Mouse (Mus musculus): Measurements from ENCODE around the gene Ankrd2. TPM values are rescaled to one million over a fixed set of nuclear protein-coding genes. Genes with fewer than 3 reads are reported as not detected.

The Ankrd2 gene
- polyA plus RNA-seq, 2 experiments, result 0.08 TPM; not detected in 1

- H3K9me3 ChIP-seq (ENCODE audit: control insufficient read depth, low read length), result no peaks in the 10 kb centered on the region
- H3K27ac ChIP-seq, result no peak within 1 kb of the TSS
- no peak for ATAC-seq (ENCODE audit: insufficient read depth)
Measured at GRCm38 (mm10) chr19:42051948-42052347, 16.1 kb downstream of the Ankrd2 start, which contains the start of gene 4933411K16Rik. Gene 4933411K16Rik, plus strand, starts transcription at chr19:42052248.

GRCm38 (mm10) chr19:42054255-42054654 lies 18.5 kb downstream of the Ankrd2 start:
- 66% methylated on average over 6 of the region's 6 CpGs for WGBS (ENCODE audit: insufficient replicate concordance)
- no peak for ATAC-seq (ENCODE audit: insufficient read depth)

More at GRCm38 (mm10) chr19:42051948-42052347, 16.1 kb downstream of the Ankrd2 start, which contains the start of gene 4933411K16Rik:
- H3K4me1 ChIP-seq (replicated peaks; ENCODE audit: control insufficient read depth in 2 of 2, insufficient read depth in 2 of 2, low read length in 1 of 2), result peaks cover 0 to 2% of the 10 kb centered on the region in 2 experiments; a peak in 1 of 4 replicates
- no peak within 1 kb of the TSS for H3K9ac ChIP-seq (replicated peaks)
- no peak within 1 kb of the TSS for H3K4me3 ChIP-seq (ENCODE audit: insufficient read depth in 1 of 2, low read depth in 2 of 2, low read length in 2 of 2)
- WGBS (ENCODE audit: insufficient replicate concordance), result 68% methylated on average over 4 of the region's 4 CpGs
- TF ChIP-seq EP300 (IDR thresholded peaks at IDR 0.05; ENCODE audit: low read depth) (no peak), CTCF (IDR thresholded peaks at IDR 0.05; ENCODE audit: low read depth) (no peak)
- DNase-seq (ENCODE audit: low read depth in 3 of 3, low spot score in 3 of 3), result no peak
- H3K4me2 ChIP-seq (ENCODE audit: low read depth), result no peak within 1 kb of the TSS
- no peaks in the 10 kb centered on the region for H3K36me3 ChIP-seq (replicated peaks; ENCODE audit: control insufficient read depth, insufficient read depth, low read depth)
- no peaks in the 10 kb centered on the region for H3K27me3 ChIP-seq (ENCODE audit: control insufficient read depth, insufficient read depth, low read length)

GRCm38 (mm10) chr19:42055881-42056280 lies 20.1 kb downstream of the Ankrd2 start:
- no peak for DNase-seq (ENCODE audit: low read depth in 3 of 3, low spot score in 3 of 3)
- Histone ChIP-seq H3K27ac (no peak overlapping the region), H3K36me3 (replicated peaks; ENCODE audit: control insufficient read depth, insufficient read depth, low read depth) (no peaks in the 10 kb centered on the region), H3K9me3 (ENCODE audit: control insufficient read depth, low read length) (no peaks in the 10 kb centered on the region), H3K9ac (replicated peaks) (no peak overlapping the region), H3K27me3 (ENCODE audit: control insufficient read depth, insufficient read depth, low read length) (no peaks in the 10 kb centered on the region), H3K4me3 (ENCODE audit: insufficient read depth in 1 of 2, low read depth in 2 of 2, low read length in 2 of 2) (no peak overlapping the region), H3K4me2 (ENCODE audit: low read depth) (no peak overlapping the region), H3K4me1 (replicated peaks; ENCODE audit: control insufficient read depth in 2 of 2, insufficient read depth in 2 of 2, low read length in 1 of 2) (no peaks in the 10 kb centered on the region)
- no peak for TF ChIP-seq EP300 (IDR thresholded peaks at IDR 0.05; ENCODE audit: low read depth)
- TF ChIP-seq CTCF (IDR thresholded peaks at IDR 0.05; ENCODE audit: low read depth), result no peak
- no peak for ATAC-seq (ENCODE audit: insufficient read depth)
- WGBS (ENCODE audit: insufficient replicate concordance), result 64% methylated on average over 2 of the region's 2 CpGs

More at GRCm38 (mm10) chr19:42054255-42054654, 18.5 kb downstream of the Ankrd2 start:
- no peak overlapping the region for H3K27ac ChIP-seq
- no peaks in the 10 kb centered on the region for H3K36me3 ChIP-seq (replicated peaks; ENCODE audit: control insufficient read depth, insufficient read depth, low read depth)
- H3K4me1 ChIP-seq (replicated peaks; ENCODE audit: control insufficient read depth in 2 of 2, insufficient read depth in 2 of 2, low read length in 1 of 2), result 0 out of 4 replicates have a peak, but pooled peaks cover 0 to 2% of the 10 kb centered on the region in 2 experiments
- no peaks in the 10 kb centered on the region for H3K9me3 ChIP-seq (ENCODE audit: control insufficient read depth, low read length)
- no peak overlapping the region for H3K9ac ChIP-seq (replicated peaks)
- DNase-seq (ENCODE audit: low read depth in 3 of 3, low spot score in 3 of 3), result no peak
- H3K4me2 ChIP-seq (ENCODE audit: low read depth), result no peak overlapping the region
- no peak overlapping the region for H3K4me3 ChIP-seq (ENCODE audit: insufficient read depth in 1 of 2, low read depth in 2 of 2, low read length in 2 of 2)
- H3K27me3 ChIP-seq (ENCODE audit: control insufficient read depth, insufficient read depth, low read length), result no peaks in the 10 kb centered on the region
- no peak for TF ChIP-seq CTCF (IDR thresholded peaks at IDR 0.05; ENCODE audit: low read depth)

DNA sequence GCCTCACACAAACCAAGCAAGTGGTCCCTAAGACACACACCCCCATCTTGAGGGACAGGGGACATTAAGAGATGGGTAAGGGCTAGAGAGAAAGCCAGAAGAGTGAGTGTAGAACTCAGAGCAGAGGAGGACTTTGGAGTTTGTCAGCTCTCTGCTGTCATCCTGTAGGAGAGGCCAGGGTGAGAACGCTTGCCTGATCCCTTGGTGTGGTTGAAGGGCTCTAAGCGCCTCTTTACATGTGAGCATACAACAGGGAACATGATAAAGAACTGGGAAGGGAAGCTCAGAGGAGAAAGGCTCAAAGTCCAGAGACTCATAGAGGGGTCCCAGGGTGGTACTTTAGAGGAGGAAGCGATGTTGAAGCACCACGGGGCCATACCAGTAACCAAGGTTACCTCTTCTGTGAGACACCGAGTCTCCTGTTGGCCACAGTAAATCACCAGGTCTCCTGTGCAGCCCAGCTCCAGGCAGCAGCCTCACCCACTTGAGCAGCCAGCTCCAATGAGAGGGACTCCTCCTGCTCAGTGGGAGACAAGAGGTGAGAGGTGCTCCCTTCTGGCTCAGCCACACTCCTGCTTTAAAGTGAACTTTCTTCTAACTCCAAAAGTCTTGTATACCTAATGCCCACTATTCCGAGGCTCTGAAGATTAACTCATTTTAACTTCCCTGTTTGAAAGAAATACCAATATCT lies 21.1 kb downstream of the Ankrd2 start:
- H3K36me3 ChIP-seq (replicated peaks; ENCODE audit: control insufficient read depth, insufficient read depth, low read depth), result no peaks in the 10 kb centered on the region
- H3K4me1 ChIP-seq (replicated peaks; ENCODE audit: control insufficient read depth in 2 of 2, insufficient read depth in 2 of 2, low read length in 1 of 2), result no peaks in the 10 kb centered on the region
- H3K4me3 ChIP-seq (ENCODE audit: insufficient read depth in 1 of 2, low read depth in 2 of 2, low read length in 2 of 2), result no peak overlapping the region
- TF ChIP-seq CTCF (IDR thresholded peaks at IDR 0.05; ENCODE audit: low read depth), result no peak
- TF ChIP-seq EP300 (IDR thresholded peaks at IDR 0.05; ENCODE audit: low read depth), result no peak
- H3K9ac ChIP-seq (replicated peaks), result no peak overlapping the region
- DNase-seq (ENCODE audit: low read depth in 3 of 3, low spot score in 3 of 3) (no peak), ATAC-seq (ENCODE audit: insufficient read depth) (no peak)
- H3K9me3 ChIP-seq (ENCODE audit: control insufficient read depth, low read length), result no peaks in the 10 kb centered on the region
- H3K27me3 ChIP-seq (ENCODE audit: control insufficient read depth, insufficient read depth, low read length), result no peaks in the 10 kb centered on the region
- no peak overlapping the region for H3K27ac ChIP-seq
- H3K4me2 ChIP-seq (ENCODE audit: low read depth), result no peak overlapping the region
- WGBS (ENCODE audit: insufficient replicate concordance), result 55% methylated on average over 6 of the region's 6 CpGs

DNA sequence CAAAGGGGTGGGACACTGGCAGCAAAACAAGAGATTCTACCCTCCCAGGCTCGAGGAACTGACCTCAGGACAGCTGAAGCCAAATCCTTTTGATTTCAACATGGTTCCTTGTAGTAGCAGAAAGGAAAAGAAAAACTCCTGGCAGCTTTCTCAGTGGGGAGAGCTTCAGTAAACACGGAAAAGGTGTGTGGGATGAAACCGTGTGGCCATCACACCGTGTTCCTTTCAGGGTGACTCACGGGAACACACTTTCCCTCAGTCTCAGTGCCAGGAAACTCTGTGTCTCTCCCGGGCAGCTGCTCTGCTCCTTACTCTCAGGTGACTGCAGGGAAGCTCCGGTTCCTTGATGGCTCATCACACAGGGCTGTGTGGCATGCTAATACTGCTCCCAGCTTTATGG lies 22.6 kb downstream of the Ankrd2 start:
- WGBS (ENCODE audit: insufficient replicate concordance), result 44% methylated on average over 7 of the region's 7 CpGs
- H3K36me3 ChIP-seq (replicated peaks; ENCODE audit: control insufficient read depth, insufficient read depth, low read depth), result no peaks in the 10 kb centered on the region
- no peak overlapping the region for H3K4me2 ChIP-seq (ENCODE audit: low read depth)
- no peak overlapping the region for H3K9ac ChIP-seq (replicated peaks)
- no peaks in the 10 kb centered on the region for H3K9me3 ChIP-seq (ENCODE audit: control insufficient read depth, low read length)
- H3K4me3 ChIP-seq (ENCODE audit: insufficient read depth in 1 of 2, low read depth in 2 of 2, low read length in 2 of 2), result no peak overlapping the region
- H3K4me1 ChIP-seq (replicated peaks; ENCODE audit: control insufficient read depth in 2 of 2, insufficient read depth in 2 of 2, low read length in 1 of 2), result no peaks in the 10 kb centered on the region
- TF ChIP-seq CTCF (IDR thresholded peaks at IDR 0.05; ENCODE audit: low read depth) (no peak), EP300 (IDR thresholded peaks at IDR 0.05; ENCODE audit: low read depth) (no peak)
- DNase-seq (ENCODE audit: low read depth in 3 of 3, low spot score in 3 of 3) (no peak), ATAC-seq (ENCODE audit: insufficient read depth) (no peak)
- no peak overlapping the region for H3K27ac ChIP-seq
- no peaks in the 10 kb centered on the region for H3K27me3 ChIP-seq (ENCODE audit: control insufficient read depth, insufficient read depth, low read length)
